Mouse (Mus musculus): Measurements from ENCODE around the gene Nmrk2.

Gene Nmrk2

DNA sequence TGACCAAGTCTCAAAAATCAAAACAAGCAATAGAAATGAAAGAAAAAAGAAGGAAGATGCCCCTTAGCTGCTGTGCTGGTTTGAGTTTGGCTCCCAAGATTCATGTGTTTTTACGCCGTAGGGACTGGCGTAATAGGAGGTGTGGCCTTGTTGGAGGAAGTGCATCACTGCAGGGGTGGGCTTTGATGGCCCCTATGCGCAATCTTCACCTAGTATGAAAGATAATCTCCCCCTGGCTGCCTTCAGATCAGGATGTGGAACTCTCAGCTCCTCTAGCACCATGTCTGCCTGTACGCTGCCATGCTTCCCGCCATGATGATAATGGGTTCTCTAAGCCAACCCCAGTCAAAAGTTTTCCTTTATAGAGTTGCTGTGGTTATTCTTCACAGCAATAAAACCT is 14.4 kb upstream of the Nmrk2 start:
- no peak for DNase-seq

DNA sequence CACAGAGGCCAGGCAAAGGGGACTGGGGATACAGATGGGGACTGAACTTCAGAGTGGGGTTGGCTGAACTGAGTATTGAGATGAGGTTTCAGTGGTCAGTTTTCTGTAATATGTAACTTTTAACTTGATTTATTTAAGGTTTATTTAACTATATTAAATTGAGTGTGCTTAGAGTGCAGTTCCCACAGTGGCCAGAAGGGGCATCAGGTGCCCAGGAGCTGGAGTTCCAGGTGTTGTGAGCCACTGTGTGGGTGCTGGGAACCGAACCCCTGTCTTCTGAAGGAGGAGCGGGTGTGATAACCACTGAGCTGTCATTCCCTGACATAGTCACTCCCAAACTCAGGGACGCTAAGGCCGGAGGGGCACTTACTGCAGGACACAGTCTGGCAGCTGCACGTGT is 8.3 kb upstream of the Nmrk2 start:
- DNase-seq, result no peak

DNA sequence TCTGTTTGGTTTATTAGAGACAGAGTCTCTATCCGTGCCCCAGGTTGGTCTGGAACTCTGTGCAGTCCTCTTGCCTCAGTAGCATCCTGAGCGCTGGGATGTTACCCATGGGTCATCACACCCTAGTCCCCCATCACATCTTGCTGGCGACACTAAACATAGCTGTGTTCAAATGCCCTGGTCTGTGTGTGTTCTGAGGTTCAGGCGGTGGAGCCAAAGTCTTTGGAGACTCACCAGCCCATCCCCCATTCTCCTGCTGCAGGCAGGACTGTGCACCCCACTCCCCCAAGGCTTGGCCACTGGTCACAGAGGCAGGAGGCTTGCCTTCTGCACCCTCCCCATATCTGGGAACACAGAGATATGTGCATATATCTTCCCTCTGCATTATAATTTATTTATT is 2.3 kb upstream of the Nmrk2 start:
- no peak for DNase-seq

DNA sequence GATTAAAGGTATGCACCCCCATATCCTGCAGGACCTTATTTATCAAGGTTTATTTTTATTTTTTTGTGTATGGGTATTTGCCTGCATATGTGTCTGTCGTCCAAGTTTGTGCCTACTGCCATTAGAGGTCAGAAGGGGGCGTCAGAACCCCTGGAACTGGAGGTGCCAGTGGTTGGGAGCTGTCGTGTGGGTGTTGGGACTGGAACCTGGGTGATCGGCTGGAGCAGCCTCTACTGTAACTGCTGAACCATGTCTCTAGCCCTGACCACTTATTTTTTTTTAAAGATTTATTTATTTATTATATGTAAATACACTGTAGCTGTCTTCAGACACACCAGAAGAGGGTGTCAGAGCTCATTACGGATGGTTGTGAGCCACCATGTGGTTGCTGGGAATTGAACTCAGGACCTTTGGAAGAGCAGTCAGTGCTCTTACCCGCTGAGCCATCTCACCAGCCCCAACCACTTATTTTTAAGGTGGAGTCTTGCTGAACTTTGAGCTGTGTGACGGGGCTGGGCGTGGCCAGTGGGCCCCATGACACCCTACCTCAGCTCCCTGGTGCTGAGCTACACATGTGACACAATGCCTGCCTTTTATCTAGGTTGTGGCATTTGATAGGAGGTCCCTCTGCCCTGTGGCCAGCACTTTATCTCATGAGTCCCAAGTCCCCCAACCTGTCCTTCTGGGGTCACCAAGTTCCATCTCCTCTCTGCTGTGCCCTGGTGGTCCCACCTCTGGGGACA is 1.3 kb upstream of the Nmrk2 start:
- no peak for DNase-seq

DNA sequence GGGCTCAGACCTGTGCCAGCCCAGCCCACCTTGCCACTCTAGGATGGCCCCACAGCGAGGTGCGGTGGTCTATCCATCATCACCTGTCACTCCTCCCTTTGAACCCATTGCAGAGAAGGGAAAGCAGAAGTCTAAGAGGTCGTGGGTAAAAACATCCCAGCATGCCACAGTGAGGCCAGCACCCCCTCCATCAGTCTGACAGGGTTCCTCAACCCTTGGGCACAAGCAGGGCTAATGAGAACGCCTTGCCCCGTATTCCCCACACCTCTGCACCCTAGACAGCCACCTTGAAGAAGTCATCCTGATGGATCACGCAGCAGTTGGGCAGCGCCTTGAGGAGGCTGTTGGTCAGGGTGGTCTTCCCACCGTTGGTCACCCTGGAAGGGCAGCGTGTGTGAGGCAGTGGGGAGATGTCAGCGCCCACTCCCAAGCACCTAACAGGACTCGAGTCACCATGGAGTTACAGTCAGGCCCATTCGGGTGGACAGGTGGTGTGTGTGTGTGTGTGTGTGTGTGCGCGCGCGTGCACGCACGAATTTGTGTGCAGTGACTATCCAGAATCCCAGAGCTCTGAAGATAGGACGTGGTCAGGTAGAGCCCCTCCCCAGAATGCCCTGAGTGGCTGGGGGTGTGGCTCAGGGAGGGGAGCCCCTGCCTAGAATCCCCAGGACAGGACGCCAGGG is 1.1 kb downstream of the Nmrk2 start:
- DNase-seq, result no peak

DNA sequence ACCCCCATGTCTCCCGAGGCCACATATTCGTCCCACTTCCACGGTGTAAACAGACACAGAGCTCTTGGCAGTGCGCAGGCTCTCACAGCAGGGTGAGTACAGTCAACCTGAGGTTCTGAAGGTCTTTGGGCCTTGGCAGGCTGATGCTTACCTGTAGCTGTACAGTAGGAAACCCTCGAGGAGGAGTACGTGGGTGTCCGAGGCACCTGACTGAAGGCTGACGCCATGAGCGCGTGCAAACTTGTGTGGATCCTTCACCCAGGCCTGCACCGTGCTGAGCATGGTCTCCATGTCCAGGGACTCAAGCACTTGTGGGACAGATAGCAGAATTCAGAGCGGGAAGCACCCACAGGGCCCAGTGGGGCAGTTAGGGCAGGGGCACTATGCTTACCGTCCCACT is 1.7 kb downstream of the Nmrk2 start:
- no peak for DNase-seq

DNA sequence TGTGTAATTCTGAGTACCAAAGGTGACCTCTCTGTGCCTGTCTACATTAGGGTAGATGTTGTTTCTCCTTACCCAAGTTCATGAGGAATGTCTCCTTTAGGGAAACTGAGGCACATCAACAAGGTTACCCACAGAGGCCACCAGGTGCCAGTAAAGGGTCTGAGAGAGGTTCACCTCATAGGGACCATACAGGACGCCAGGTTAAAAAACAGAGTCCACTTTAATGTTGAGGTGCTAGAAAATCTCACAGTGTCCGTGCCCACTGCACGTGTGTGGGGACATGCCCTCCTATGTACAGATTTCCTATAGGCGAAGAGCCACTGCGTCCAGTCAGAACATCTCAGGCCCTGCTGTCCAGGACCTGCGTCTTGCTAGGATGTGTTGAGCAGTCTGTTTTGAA is 2.9 kb downstream of the Nmrk2 start:
- no peak for DNase-seq

DNA sequence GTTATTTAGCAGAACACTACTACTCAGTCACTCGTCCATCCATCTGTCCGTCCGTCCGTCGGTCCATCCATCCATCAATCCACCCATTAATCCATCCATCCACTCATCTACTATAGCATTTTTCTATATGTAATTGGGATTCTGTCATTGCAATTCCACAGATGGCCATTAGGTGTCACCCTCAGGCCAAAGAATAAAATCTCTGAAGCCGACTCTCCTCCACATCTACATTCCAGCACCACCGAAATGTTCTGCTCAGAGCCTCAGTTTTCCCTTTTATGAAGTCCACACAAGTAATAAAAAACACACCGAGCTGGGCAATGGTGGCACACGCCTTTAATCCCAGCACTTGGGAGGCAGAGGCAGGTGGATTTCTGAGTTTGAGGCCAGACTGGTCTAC is 3.6 kb downstream of the Nmrk2 start:
- no peak for DNase-seq

DNA sequence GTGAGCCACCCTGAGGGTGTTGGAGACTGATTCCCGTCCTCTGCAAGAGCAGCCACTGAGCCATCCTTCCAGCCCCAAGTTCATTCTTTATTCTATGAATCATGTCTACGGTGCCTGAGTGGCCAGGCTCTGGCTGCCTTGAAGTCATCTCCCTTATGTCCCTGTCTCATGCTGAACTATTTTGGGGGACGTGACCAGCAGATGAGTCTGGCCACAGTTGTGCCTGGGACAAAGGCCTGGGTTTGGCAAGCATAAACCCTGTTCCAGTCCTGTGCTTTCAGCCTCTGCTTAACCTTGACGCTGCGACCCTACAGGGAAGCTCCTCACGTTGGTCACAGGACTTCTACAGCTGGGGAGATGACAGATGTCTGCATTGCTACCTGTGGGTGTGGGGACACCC is 4.5 kb downstream of the Nmrk2 start:
- DNase-seq, result no peak

DNA sequence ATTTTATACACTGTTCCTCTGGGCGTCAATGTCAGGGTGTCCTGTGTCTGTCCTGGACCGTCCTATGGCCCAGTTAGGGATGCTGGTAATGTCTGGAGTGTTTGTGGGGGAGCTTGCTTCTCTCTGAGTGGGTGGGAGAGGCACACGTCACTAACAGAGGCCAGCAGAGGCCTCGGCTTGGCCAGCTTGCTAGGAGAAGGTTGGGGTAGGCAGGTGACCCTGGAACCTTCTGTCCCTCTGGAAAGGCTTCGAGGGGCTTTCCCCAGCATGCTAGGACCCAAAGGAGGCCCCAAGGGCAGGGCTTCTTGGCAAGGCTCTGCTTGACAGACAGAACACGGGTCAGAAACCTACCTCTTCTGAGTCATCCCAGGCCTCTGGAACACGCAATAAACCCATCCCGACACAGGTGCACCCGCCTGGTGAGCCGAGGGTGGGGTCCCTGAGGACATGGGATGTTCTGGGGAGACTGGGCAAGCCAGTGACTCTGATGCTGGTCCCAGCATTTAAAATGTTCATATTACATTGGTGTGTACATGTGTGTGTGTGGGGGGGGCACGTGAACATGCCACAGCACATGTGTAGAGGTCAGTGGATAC is 5.3 kb downstream of the Nmrk2 start:
- no peak for DNase-seq

DNA sequence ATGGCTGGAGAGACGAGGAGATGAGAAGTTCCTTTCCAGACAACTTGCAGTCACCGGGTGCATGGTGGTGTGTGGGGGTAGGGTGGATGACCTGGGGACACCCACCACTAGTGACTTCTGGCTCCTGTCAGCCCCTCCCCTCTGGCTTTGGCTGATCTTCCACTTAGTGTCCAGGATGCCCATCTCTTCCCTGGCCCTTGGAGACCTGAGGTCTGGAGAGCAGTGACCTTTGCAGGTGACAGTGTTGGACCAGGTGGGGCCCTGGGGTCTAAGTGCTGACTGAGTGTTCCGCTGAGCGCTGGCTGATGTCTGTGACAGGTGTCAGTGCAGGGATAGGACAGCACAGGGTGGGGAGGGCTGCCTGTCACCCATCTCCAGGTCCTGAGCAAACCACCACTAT is 6.6 kb downstream of the Nmrk2 start:
- no peak for DNase-seq

DNA sequence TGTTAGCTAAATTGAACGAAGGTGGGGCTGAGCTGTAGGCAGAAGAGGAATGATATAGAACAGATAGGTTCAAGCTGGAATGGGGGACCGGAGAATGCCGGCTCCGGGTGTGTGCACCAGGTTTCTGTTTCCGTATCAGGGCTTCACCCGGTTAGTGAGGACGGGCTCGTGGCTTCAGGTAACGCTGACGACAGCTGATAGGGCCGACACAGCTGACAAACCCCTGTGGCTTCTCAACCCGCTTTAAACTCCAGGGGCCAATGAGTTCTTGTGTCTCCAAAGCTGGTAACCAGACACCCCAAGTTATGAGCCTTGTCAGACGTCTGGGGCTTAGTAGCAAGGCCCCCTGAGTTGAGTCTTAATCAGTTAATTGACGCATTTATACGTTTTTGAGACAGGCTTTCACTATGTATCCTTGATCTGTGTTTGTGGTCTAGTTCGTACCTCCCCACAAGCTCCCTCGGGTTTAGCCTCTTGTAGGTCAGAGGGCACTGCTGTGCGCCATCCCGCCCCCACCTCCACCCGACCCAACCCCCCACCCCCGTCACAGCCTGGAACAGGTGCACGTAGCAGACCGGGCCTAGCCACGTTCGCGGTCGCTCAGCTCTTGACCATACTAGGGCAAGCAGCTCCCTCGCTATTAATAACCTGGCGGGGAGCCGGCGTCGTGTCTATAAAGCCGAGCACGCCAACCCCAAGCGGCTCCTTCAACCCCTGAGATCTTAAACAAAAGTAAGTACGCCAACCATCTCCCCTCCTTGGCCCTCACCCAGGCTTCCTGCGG is 7.7 kb downstream of the Nmrk2 start:
- DNase-seq, result peak in 1 of 2 experiments; percentile 47

DNA sequence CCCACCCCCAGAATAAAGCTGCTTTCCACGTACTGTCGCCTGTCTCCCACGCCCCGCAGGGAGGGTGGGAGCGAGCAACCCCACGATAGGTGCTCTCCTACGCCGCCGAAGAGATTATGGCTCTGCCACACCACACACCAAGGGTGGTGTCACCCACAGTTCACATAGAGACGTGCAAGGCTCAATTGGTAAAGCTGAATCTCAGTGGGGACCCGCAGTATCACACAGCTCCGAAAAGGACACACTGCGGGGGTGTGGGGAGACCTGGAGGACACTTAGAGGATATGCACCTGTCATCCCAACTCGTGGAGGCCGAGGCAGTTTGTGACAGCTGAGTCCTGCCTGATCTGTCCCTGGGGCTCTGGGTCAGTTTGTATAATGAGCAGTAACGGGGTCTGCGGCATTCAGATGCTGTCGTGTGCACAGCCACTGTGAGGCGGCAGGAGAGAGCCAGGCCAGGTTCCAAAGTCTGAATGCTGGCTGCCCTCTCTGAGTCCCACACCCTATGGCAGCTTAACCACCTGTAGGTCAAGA is 8.8 kb downstream of the Nmrk2 start:
- DNase-seq, result peak in 1 of 2 experiments; percentile 55

DNA sequence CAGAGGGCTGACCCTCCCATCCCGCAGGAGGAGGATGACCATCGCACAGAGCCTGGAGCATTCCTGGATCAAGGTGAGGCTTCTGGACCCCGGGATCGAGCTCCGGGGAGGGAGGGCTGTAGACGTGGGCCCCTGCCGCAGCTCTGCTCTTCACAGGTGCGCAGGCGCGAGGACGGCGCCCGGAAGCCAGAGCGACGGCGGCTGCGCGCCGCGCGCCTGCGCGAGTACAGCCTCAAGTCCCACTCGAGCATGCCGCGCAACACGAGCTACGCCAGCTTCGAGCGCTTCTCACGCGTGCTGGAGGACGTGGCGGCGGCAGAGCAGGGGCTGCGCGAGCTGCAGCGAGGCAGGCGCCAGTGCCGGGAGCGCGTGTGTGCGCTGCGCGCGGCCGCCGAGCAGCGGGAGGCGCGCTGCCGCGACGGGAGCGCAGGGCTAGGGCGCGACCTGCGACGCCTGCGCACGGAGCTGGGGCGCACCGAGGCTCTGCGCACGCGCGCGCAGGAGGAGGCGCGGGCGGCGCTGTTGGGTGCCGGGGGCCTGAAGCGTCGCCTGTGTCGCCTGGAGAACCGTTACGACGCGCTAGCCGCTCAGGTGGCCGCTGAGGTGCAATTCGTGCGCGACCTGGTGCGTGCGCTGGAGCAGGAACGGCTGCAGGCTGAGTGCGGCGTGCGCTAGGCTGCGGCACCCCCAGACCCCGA is 9.4 kb downstream of the Nmrk2 start:
- DNase-seq, result peak; percentile 72 to 79

DNA sequence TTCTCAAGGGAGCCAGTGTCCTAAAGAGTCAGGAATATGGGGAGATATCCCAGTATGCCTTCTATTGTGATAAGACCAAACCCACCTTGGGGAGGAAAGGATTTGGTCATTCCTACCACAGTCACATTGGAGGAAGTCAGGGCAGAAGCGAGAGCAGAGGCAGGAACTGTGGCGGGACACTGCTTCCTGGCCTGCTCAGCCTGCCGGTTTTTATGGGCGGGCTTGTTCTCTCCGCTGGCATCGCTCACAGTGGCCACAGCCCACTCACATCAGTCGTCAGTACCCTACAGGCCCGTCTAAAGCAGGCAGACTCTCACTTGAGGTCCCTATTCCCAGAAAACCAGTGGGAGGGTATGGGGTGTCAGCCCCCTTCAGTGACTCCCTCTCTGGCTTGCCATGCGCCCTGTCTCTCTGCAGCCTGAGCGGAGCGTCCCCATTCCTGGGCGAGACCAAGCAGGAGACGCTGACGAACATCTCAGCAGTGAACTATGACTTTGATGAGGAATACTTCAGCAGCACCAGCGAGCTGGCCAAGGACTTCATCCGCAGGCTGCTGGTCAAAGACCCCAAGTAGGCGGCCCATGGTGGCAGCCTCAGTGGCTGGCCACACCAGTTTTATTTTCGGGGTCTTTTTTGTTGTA is 10.4 kb downstream of the Nmrk2 start:
- DNase-seq, result peak in 1 of 2 experiments; percentile 38

DNA sequence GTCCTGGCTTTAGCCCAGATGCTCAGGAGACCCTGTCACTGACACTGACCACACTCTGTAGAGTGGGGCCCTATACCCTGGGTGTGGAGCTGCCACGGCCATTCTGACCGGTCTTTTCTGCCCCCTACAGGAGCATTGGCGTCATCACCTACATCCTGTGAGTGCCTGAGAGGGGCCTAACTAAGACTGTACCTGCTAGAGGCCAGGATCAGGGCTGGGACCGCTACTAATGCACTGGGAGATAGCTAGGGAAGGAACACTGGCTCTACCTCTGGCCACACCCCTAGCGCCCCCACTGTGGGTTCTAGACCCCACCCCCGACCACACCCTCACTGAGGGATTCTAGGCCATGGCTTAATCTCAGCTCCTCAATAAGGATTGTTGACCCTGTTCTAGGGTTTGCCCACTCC is 10.9 kb downstream of the Nmrk2 start:
- DNase-seq, result no peak

DNA sequence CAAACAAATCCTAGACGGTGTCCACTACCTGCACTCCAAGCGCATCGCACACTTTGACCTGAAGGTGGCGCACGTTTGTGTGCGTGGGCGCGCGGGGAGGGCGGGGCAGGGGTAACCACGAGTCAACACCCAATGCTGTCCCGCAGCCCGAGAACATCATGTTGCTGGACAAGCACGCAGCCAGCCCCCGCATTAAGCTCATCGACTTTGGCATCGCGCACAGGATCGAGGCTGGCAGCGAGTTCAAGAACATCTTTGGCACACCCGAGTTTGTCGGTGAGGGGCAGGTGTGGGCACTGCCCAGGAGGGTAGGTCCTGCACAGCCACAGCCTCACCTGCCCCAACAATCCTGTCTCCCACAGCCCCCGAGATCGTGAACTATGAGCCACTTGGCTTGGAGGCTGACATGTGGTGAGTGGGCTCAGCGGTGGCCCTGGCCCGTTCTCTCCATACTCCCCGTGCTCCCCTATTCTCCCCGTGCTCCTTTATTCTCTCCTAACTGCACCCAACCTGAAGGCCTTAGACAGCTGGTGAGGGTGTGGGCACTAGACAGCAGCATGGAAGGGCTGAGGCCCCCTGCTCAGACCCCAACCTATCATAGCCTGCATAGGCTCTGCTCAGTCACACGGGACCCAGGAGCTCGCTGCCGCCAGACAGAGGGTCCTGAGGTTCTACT is 11.5 kb downstream of the Nmrk2 start:
- no peak for DNase-seq

DNA sequence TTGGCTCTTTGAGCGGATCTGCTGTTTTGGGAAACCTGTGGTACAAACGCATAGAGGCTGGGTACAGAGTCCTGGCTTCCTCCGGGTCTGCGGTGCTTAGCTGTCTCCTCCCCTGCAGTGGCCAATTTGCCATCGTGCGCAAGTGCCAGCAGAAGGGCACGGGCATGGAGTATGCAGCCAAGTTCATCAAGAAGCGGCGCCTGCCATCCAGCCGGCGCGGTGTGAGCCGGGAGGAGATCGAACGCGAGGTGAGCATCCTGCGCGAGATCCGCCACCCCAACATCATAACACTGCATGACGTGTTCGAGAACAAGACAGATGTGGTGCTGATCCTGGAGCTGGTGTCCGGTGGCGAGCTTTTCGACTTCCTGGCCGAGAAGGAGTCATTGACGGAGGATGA is 12.0 kb downstream of the Nmrk2 start:
- DNase-seq, result no peak

DNA sequence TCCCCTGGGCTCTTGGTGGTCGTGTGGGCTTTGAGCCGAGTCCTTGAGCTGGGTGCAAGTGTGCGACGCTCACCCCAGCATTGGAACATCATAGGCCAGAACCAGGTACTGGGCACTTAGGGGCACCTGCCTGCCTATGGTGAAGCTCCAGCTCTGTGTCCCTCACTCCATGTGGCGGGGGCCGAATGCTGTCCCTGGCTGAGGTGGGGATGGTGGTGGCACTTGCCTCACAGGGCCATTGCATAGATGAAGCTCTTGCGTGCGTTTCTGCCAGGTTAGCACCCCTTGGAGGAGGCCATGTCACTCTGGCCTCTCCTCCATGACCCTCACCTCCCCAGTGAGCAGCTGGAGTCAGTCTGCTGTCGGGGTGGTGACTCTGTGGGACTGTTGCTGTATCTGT is 14.7 kb downstream of the Nmrk2 start:
- DNase-seq, result no peak

DNA sequence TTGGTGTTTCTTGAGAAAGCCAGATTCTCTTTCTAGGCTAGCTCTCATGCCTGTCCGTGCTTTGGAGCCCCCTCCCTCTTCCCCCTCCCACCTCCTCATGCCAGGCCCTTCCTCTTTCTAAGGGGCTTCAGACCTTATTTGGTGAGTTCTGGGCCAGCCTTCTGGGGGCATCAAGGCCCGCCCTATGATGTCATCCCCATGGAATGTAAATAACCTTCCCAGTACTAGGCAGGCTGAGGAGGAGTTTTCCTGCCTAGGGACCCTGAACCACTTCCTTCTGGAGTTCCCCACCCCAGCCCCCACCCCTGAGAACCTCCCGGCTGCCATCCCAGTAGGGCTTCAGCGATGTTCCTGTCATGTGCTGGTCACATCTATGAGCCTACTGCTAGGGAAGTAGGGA is 17.1 kb downstream of the Nmrk2 start:
- no peak for DNase-seq

DNA sequence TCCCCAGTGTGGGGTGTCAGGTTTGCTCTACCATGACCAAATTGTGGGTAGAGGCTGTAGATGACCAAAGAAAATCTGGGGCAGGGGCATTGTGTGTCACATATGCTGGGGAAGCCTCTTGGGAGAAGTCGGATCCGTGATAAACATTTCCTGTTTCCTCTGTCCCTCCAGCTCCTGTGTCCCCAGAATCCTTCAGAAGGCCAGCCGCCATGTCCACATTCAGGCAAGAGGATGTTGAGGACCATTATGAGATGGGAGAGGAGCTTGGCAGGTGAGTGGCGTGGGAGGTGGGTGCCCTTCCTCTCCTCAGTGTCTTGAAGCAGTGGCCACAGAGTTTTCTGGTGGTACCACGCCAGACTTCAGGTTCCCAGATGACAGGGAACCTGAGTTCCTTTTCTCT is 18.0 kb downstream of the Nmrk2 start, which contains the start of gene 4930442H23Rik:
TSS of gene 4930442H23Rik (minus strand) at position 45 of the 400 bp plus-strand sequence.
- DNase-seq, result no peak

All from thymus, adult 18-20 months (tissue).